9 mouse cellular contexts compared by ENCODE assay signal in genomic region chr8:105564573-105565229, GRCm38 (mm10). TPM values are rescaled to one million over a fixed set of nuclear protein-coding genes. Genes with fewer than 3 reads are reported as not detected.
ATAC-seq and TF ChIP-seq lines count a peak whose summit lies in the region.
"Not testable (repeated sequence)": the region's sequence is repeated elsewhere in the genome, so short reads cannot be mapped to it uniquely, and the experiment has no call there.
"Had no signal": no experiment of that assay in that cellular context is flagged by ENCODE, and none has a peak within 500 bp of the region (broad histone marks: within the 10 kb centered on the region; RNA-seq: fewer than 3 reads in every experiment).

No protein-coding gene starts in this region.

- WGBS in forebrain, embryonic 16.5 days = 85% methylated on average over 9 of the region's 9 CpGs
- WGBS in hindbrain, embryonic 12.5 days = 85% methylated on average over 9 of the region's 9 CpGs
- WGBS in kidney, embryonic 16.5 days = 83% methylated on average over 9 of the region's 9 CpGs
- WGBS in liver, embryonic 15.5 days (ENCODE audit: insufficient replicate concordance) = 25% methylated on average over 9 of the region's 9 CpGs
- 86% methylated on average over 9 of the region's 9 CpGs for WGBS in midbrain, embryonic 15.5 days
- 73% methylated on average over 9 of the region's 9 CpGs for WGBS in stomach, embryonic 15.5 days

- not testable (repeated sequence) for TF ChIP-seq CTCF in C2C12 (IDR thresholded peaks at IDR 0.05; ENCODE audit: control insufficient read depth, insufficient read depth, insufficient read length); cortical plate, adult 2 months (IDR thresholded peaks at IDR 0.05; ENCODE audit: extremely low read depth, insufficient read depth, low read length)

- H3K27me3 ChIP-seq in C2C12 (ENCODE audit: control insufficient read depth, insufficient read depth, insufficient read length); forebrain, embryonic 16.5 days (replicated peaks; ENCODE audit: control insufficient read depth, insufficient read depth, low read length); hindbrain, embryonic 12.5 days; kidney, embryonic 16.5 days (ENCODE audit: insufficient read depth, low read length); liver, embryonic 15.5 days; midbrain, embryonic 15.5 days (replicated peaks); stomach, embryonic 15.5 days (replicated peaks): not testable (repeated sequence)

- not testable (repeated sequence) for TF ChIP-seq POLR2A in cortical plate, adult 2 months (IDR thresholded peaks at IDR 0.05; ENCODE audit: extremely low read depth, insufficient read depth, low read length)

- ATAC-seq in forebrain, embryonic 16.5 days; hindbrain, embryonic 12.5 days (ENCODE audit: low FRiP score); kidney, embryonic 16.5 days (ENCODE audit: low FRiP score, low TSS enrichment); liver, embryonic 15.5 days (ENCODE audit: insufficient read depth); midbrain, embryonic 15.5 days (replicated peaks); stomach, embryonic 15.5 days (ENCODE audit: insufficient read depth, low FRiP score, low read depth): not testable (repeated sequence)

- not testable (repeated sequence) for H3K4me1 ChIP-seq in cortical plate, adult 2 months (ENCODE audit: control insufficient read depth, insufficient read depth, low read length)
- H3K4me1 ChIP-seq in forebrain, embryonic 16.5 days (replicated peaks; ENCODE audit: control insufficient read depth, insufficient read depth, low read length) = peaks cover 25% of the 10 kb centered on the region
- peaks cover 27% of the 10 kb centered on the region for H3K4me1 ChIP-seq in hindbrain, embryonic 12.5 days
- H3K4me1 ChIP-seq in kidney, embryonic 16.5 days (ENCODE audit: insufficient read depth, low read length) = peaks cover 18% of the 10 kb centered on the region
- H3K4me1 ChIP-seq in liver, embryonic 15.5 days (replicated peaks) = peaks cover 50% of the 10 kb centered on the region
- peaks cover 41% of the 10 kb centered on the region for H3K4me1 ChIP-seq in midbrain, embryonic 15.5 days
- H3K4me1 ChIP-seq in stomach, embryonic 15.5 days = peaks cover 24% of the 10 kb centered on the region

- H3K9ac ChIP-seq in forebrain, embryonic 16.5 days (replicated peaks; ENCODE audit: low read depth, low read length) = not testable (repeated sequence)
- peak overlapping the region; percentile 84 for H3K9ac ChIP-seq in hindbrain, embryonic 12.5 days
- peak overlapping the region; percentile 76 for H3K9ac ChIP-seq in kidney, embryonic 16.5 days (replicated peaks; ENCODE audit: low read length)
- peak overlapping the region; percentile 97 for H3K9ac ChIP-seq in liver, embryonic 15.5 days
- H3K9ac ChIP-seq in midbrain, embryonic 15.5 days = peak overlapping the region; percentile 82
- peak overlapping the region; percentile 80; the same call in 1 of the 2 replicates for H3K9ac ChIP-seq in stomach, embryonic 15.5 days

- peak overlapping the region; percentile 84 for H3K4me3 ChIP-seq in C2C12 (ENCODE audit: insufficient read depth, poor library complexity, severe bottlenecking)
- peak overlapping the region; percentile 77 for H3K4me3 ChIP-seq in cortical plate, adult 2 months (ENCODE audit: insufficient read depth, low read length)
- peak overlapping the region; percentile 71 for H3K4me3 ChIP-seq in forebrain, embryonic 16.5 days (replicated peaks; ENCODE audit: low read length)
- H3K4me3 ChIP-seq in hindbrain, embryonic 12.5 days = peak overlapping the region; percentile 76
- peak overlapping the region; percentile 81 for H3K4me3 ChIP-seq in kidney, embryonic 16.5 days (ENCODE audit: low read length)
- H3K4me3 ChIP-seq in liver, embryonic 15.5 days (replicated peaks) = peak overlapping the region; percentile 89
- H3K4me3 ChIP-seq in midbrain, embryonic 15.5 days = peak overlapping the region; percentile 82
- peak overlapping the region; percentile 85 for H3K4me3 ChIP-seq in stomach, embryonic 15.5 days (replicated peaks)

- H3ac ChIP-seq in C2C12 (ENCODE audit: control insufficient read depth, insufficient read length, low read depth) = peak overlapping the region; percentile 81

- H3K79me2 ChIP-seq in C2C12 (ENCODE audit: control insufficient read depth, insufficient read depth) = peaks cover 15% of the 10 kb centered on the region

- not testable (repeated sequence) for H3K27ac ChIP-seq in cortical plate, adult 2 months (ENCODE audit: insufficient read depth, low read length); forebrain, embryonic 16.5 days (ENCODE audit: low read length); hindbrain, embryonic 12.5 days; kidney, embryonic 16.5 days (ENCODE audit: low read length); stomach, embryonic 15.5 days
- H3K27ac ChIP-seq in liver, embryonic 15.5 days (replicated peaks) = peak overlapping the region; percentile 90
- H3K27ac ChIP-seq in midbrain, embryonic 15.5 days = 0 out of 2 replicates have a peak overlapping the region, but pooled peaks have one; percentile 89

- H3K36me3 ChIP-seq in C2C12 (ENCODE audit: control insufficient read depth, insufficient read depth); forebrain, embryonic 16.5 days (ENCODE audit: control insufficient read depth, insufficient read depth); hindbrain, embryonic 12.5 days; kidney, embryonic 16.5 days (ENCODE audit: insufficient read depth, low read length); midbrain, embryonic 15.5 days (replicated peaks); stomach, embryonic 15.5 days: not testable (repeated sequence)
- H3K36me3 ChIP-seq in liver, embryonic 15.5 days (replicated peaks) = peaks cover 17% of the 10 kb centered on the region

- H3K79me3 ChIP-seq in C2C12 (ENCODE audit: low read depth) = not testable (repeated sequence)

- H3K4me2 ChIP-seq in forebrain, embryonic 16.5 days (ENCODE audit: low read length) = peak overlapping the region; percentile 56
- H3K4me2 ChIP-seq in hindbrain, embryonic 12.5 days (replicated peaks) = peak overlapping the region; percentile 80
- H3K4me2 ChIP-seq in kidney, embryonic 16.5 days (replicated peaks; ENCODE audit: low read depth, low read length) = peak overlapping the region; percentile 73
- H3K4me2 ChIP-seq in liver, embryonic 15.5 days = peak overlapping the region; percentile 94
- H3K4me2 ChIP-seq in midbrain, embryonic 15.5 days = peak overlapping the region; percentile 81
- H3K4me2 ChIP-seq in stomach, embryonic 15.5 days = peak overlapping the region; percentile 89

- H3K9me3 ChIP-seq in forebrain, embryonic 16.5 days (ENCODE audit: control insufficient read depth, low read length); hindbrain, embryonic 12.5 days (replicated peaks); kidney, embryonic 16.5 days (ENCODE audit: low read length); liver, embryonic 15.5 days (replicated peaks); midbrain, embryonic 15.5 days; stomach, embryonic 15.5 days: not testable (repeated sequence)

RNA-seq across cellular contexts. Expression of gene Atp6v0d1, which starts 1.1 kb away (rescaled TPM):
- 95.1 TPM for polyA plus RNA-seq in C2C12 (2012; fragmentation: generic; extraction: Trizol)
- polyA plus RNA-seq in cortical plate, adult 2 months (2012; rRNA removed) = 359 and 361 TPM in 2 replicates
- polyA plus RNA-seq in forebrain, embryonic 16.5 days (2015; fragmentation: Nextera tagmentation; extraction: Ambion mirVana) = 193 and 203 TPM in 2 replicates
- polyA plus RNA-seq in hindbrain, embryonic 12.5 days (2016; fragmentation: Nextera tagmentation; extraction: Ambion mirVana) = 117 and 127 TPM in 2 replicates
- polyA plus RNA-seq in kidney, embryonic 16.5 days (2015; fragmentation: Nextera tagmentation; extraction: Ambion mirVana) = 106 and 111 TPM in 2 replicates
- 52.4 and 59.4 TPM in 2 replicates for polyA plus RNA-seq in liver, embryonic 15.5 days (2015; fragmentation: Nextera tagmentation; extraction: Ambion mirVana)
- 234 and 240 TPM in 2 replicates for polyA plus RNA-seq in midbrain, embryonic 15.5 days (2015; fragmentation: Nextera tagmentation; extraction: Ambion mirVana)
- polyA plus RNA-seq in stomach, embryonic 15.5 days (2015; fragmentation: Nextera tagmentation; extraction: Ambion mirVana) = 73.2 and 75.8 TPM in 2 replicates

RNA-seq across cellular contexts. Expression of gene Ripor1, which starts 40.4 kb away (rescaled TPM):
- 28.7 TPM for polyA plus RNA-seq in C2C12 (2012; fragmentation: generic; extraction: Trizol)
- polyA plus RNA-seq in cortical plate, adult 2 months (2012; rRNA removed) = 47.3 and 49.1 TPM in 2 replicates
- 31.6 and 33.4 TPM in 2 replicates for polyA plus RNA-seq in forebrain, embryonic 16.5 days (2015; fragmentation: Nextera tagmentation; extraction: Ambion mirVana)
- polyA plus RNA-seq in hindbrain, embryonic 12.5 days (2016; fragmentation: Nextera tagmentation; extraction: Ambion mirVana) = 21.7 and 22.6 TPM in 2 replicates
- 44.5 and 46.3 TPM in 2 replicates for polyA plus RNA-seq in kidney, embryonic 16.5 days (2015; fragmentation: Nextera tagmentation; extraction: Ambion mirVana)
- 7.1 and 7.2 TPM in 2 replicates for polyA plus RNA-seq in liver, embryonic 15.5 days (2015; fragmentation: Nextera tagmentation; extraction: Ambion mirVana)
- polyA plus RNA-seq in midbrain, embryonic 15.5 days (2015; fragmentation: Nextera tagmentation; extraction: Ambion mirVana) = 35.4 and 36.5 TPM in 2 replicates
- polyA plus RNA-seq in stomach, embryonic 15.5 days (2015; fragmentation: Nextera tagmentation; extraction: Ambion mirVana) = 21.0 and 23.4 TPM in 2 replicates

RNA-seq across cellular contexts. Expression of gene Hsd11b2, which starts 46.1 kb away (rescaled TPM):
- 0.11 TPM for polyA plus RNA-seq in C2C12 (2012; fragmentation: generic; extraction: Trizol)
- polyA plus RNA-seq in cortical plate, adult 2 months (2012; rRNA removed) = not detected in 2 replicates
- 0.35 and 0.48 TPM in 2 replicates for polyA plus RNA-seq in forebrain, embryonic 16.5 days (2015; fragmentation: Nextera tagmentation; extraction: Ambion mirVana)
- 24.2 and 24.7 TPM in 2 replicates for polyA plus RNA-seq in hindbrain, embryonic 12.5 days (2016; fragmentation: Nextera tagmentation; extraction: Ambion mirVana)
- polyA plus RNA-seq in kidney, embryonic 16.5 days (2015; fragmentation: Nextera tagmentation; extraction: Ambion mirVana) = 39.3 and 39.9 TPM in 2 replicates
- polyA plus RNA-seq in liver, embryonic 15.5 days (2015; fragmentation: Nextera tagmentation; extraction: Ambion mirVana) = 0.40 and 0.58 TPM in 2 replicates
- 4.7 and 4.9 TPM in 2 replicates for polyA plus RNA-seq in midbrain, embryonic 15.5 days (2015; fragmentation: Nextera tagmentation; extraction: Ambion mirVana)
- 2.5 and 2.7 TPM in 2 replicates for polyA plus RNA-seq in stomach, embryonic 15.5 days (2015; fragmentation: Nextera tagmentation; extraction: Ambion mirVana)
- polyA plus RNA-seq: CD4-positive, CD25-positive, alpha-beta regulatory T cell, adult 4 months had no signal
